Mouse (Mus musculus) MEL (cell line): ENCODE measurements at regions not wholly inside any gene's neighbourhood (a gene's known extent, or its start where the extent isn't known, plus 50 kb on each side); places are given as distances from the start of the nearest gene placed in this dataset.

Source experiments
- DNase-seq: peaks from one replicate; pipeline ENCODE4 v3.0.0; 2011; ENCODE audit warnings: low read depth, low spot score
- H3K27ac ChIP-seq: 2 replicates; pipeline ENCODE4 v1.5.1; 2012; ENCODE audit warnings: low read depth, mild to moderate bottlenecking, control low read depth, low read length, moderate library complexity; ENCODE audit not compliant: control insufficient read depth
- H3K27me3 ChIP-seq, 2 experiments: fragments of 150-350 bp in 1 of 2; sonication (generic) in 1 of 2; 2 replicates each; pipeline ENCODE4 v1.6.1; 2012; ENCODE audit warnings: low read length in 2 of 2, mild to moderate bottlenecking in 2 of 2, improper control_type of control experiment in 1 of 2, moderate library complexity in 1 of 2; ENCODE audit not compliant: insufficient read depth in 2 of 2, control insufficient read depth in 1 of 2
- H3K36me3 ChIP-seq, 2 experiments: 2 replicates each; pipeline ENCODE4 v1.6.1; 2012 to 2014; ENCODE audit warnings: low read length in 2 of 2, improper control_type of control experiment in 1 of 2, inconsistent platforms in 1 of 2, mild to moderate bottlenecking in 1 of 2; ENCODE audit not compliant: insufficient read depth in 2 of 2, control insufficient read depth in 1 of 2
- H3K4me1 ChIP-seq, 2 experiments: fragments of 150-350 bp in 1 of 2; sonication (generic) in 1 of 2; 2 replicates each; pipeline ENCODE4 v1.6.1; 2012; ENCODE audit warnings: low read length in 2 of 2, improper control_type of control experiment in 1 of 2, mild to moderate bottlenecking in 1 of 2; ENCODE audit not compliant: insufficient read depth in 2 of 2, control insufficient read depth in 1 of 2
- H3K4me3 ChIP-seq, 2 experiments: fragments of 150-350 bp in 1 of 2; sonication (generic) in 1 of 2; 2 replicates each; pipeline ENCODE4 v1.5.1; 2012; ENCODE audit warnings: low read depth in 2 of 2, low read length in 2 of 2, mild to moderate bottlenecking in 2 of 2, moderate library complexity in 2 of 2, control low read depth in 1 of 2, improper control_type of control experiment in 1 of 2; ENCODE audit not compliant: control insufficient read depth in 1 of 2, insufficient read depth in 1 of 2
- H3K79me2 ChIP-seq: 2 replicates; pipeline ENCODE4 v1.6.1; 2012; ENCODE audit warnings: mild to moderate bottlenecking, low read length, moderate library complexity; ENCODE audit not compliant: control insufficient read depth, poor library complexity, insufficient read depth
- H3K9ac ChIP-seq: 2 replicates; pipeline ENCODE4 v1.6.1; 2012; ENCODE audit warnings: low read depth, mild to moderate bottlenecking, control low read depth, low read length, moderate library complexity; ENCODE audit not compliant: control insufficient read depth, poor library complexity, severe bottlenecking
- H3K9me3 ChIP-seq: fragments of 150-350 bp; sonication (generic); replicated peaks from 2 replicates; pipeline ENCODE4 v1.6.1; 2012; ENCODE audit warnings: mild to moderate bottlenecking, low read length, improper control_type of control experiment, moderate library complexity; ENCODE audit not compliant: insufficient read depth
- CHD1 ChIP-seq: IDR thresholded peaks from 2 replicates; pipeline ENCODE4 v1.6.1; 2012; ENCODE audit warnings: low read depth, mild to moderate bottlenecking, inconsistent platforms, low read length, improper control_type of control experiment
- E2F4 ChIP-seq: IDR thresholded peaks from 2 replicates; pipeline ENCODE4 v1.6.1; 2011; ENCODE audit warnings: low read depth, low read length, improper control_type of control experiment, borderline replicate concordance
- ELF1 ChIP-seq: IDR thresholded peaks from 2 replicates; pipeline ENCODE4 v1.6.1; 2014; ENCODE audit warnings: low read depth, mild to moderate bottlenecking, inconsistent platforms, low read length, improper control_type of control experiment, moderate library complexity
- EP300 ChIP-seq, 2 experiments: IDR thresholded peaks; 2 replicates each; pipeline ENCODE4 v1.6.1; 2011; ENCODE audit warnings: improper control_type of control experiment in 2 of 2, low read length in 2 of 2, low read depth in 1 of 2, mild to moderate bottlenecking in 1 of 2
- ETS1 ChIP-seq: IDR thresholded peaks from 2 replicates; pipeline ENCODE4 v1.6.1; 2012; ENCODE audit warnings: low read depth, mild to moderate bottlenecking, inconsistent platforms, low read length, improper control_type of control experiment, moderate library complexity
- GABPA ChIP-seq: IDR thresholded peaks from 2 replicates; pipeline ENCODE4 v1.6.1; 2012; ENCODE audit warnings: low read depth, mild to moderate bottlenecking, inconsistent platforms, low read length, improper control_type of control experiment, moderate library complexity
- GATA1 ChIP-seq: IDR thresholded peaks from 2 replicates; pipeline ENCODE4 v1.6.1; 2011; ENCODE audit warnings: low read depth, low read length, improper control_type of control experiment
- HCFC1 ChIP-seq: IDR thresholded peaks from 2 replicates; pipeline ENCODE4 v1.6.1; 2012; ENCODE audit warnings: low read depth, mild to moderate bottlenecking, inconsistent platforms, low read length, improper control_type of control experiment, moderate library complexity
- KAT2A ChIP-seq: conservative IDR thresholded peaks from 2 replicates; pipeline ENCODE4 v1.6.1; 2012; ENCODE audit warnings: low read depth, low read length, improper control_type of control experiment, inconsistent platforms
- MAFK ChIP-seq: IDR thresholded peaks from 2 replicates; pipeline ENCODE4 v1.6.1; 2011; ENCODE audit warnings: low read depth, mild to moderate bottlenecking, low read length, improper control_type of control experiment, borderline replicate concordance
- MAX ChIP-seq: IDR thresholded peaks from 2 replicates; pipeline ENCODE4 v1.6.1; 2011; ENCODE audit warnings: low read length, improper control_type of control experiment
- MEF2A ChIP-seq: IDR thresholded peaks from 2 replicates; pipeline ENCODE4 v1.6.1; 2014; ENCODE audit warnings: low read depth, mild to moderate bottlenecking, inconsistent platforms, low read length, improper control_type of control experiment; ENCODE audit not compliant: poor library complexity, insufficient replicate concordance, severe bottlenecking; ENCODE audit errors: extremely low read depth
- MYB ChIP-seq: IDR thresholded peaks from 2 replicates; pipeline ENCODE4 v1.6.1; 2011; ENCODE audit warnings: mild to moderate bottlenecking, low read depth, low read length, improper control_type of control experiment
- POLR2A ChIP-seq, 2 experiments: IDR thresholded peaks; 2 replicates each; pipeline ENCODE4 v1.6.1; 2011 to 2012; ENCODE audit warnings: low read length in 2 of 2, mild to moderate bottlenecking in 2 of 2, control low read depth in 1 of 2, improper control_type of control experiment in 1 of 2, low read depth in 1 of 2, moderate library complexity in 1 of 2; ENCODE audit not compliant: control insufficient read depth in 1 of 2, insufficient read depth in 1 of 2, poor library complexity in 1 of 2
- POLR2AphosphoS5 ChIP-seq: IDR thresholded peaks from 2 replicates; pipeline ENCODE4 v1.6.1; 2012; ENCODE audit warnings: low read depth, borderline replicate concordance, mild to moderate bottlenecking, inconsistent platforms, low read length, moderate library complexity, mixed read lengths
- SIN3A ChIP-seq: IDR thresholded peaks from 2 replicates; pipeline ENCODE4 v1.6.1; 2012; ENCODE audit warnings: low read length, improper control_type of control experiment, inconsistent platforms
- SMC3 ChIP-seq: IDR thresholded peaks from 2 replicates; pipeline ENCODE4 v1.6.1; 2011; ENCODE audit warnings: low read depth, low read length, improper control_type of control experiment
- TAL1 ChIP-seq: IDR thresholded peaks from 2 replicates; pipeline ENCODE4 v1.6.1; 2012; ENCODE audit warnings: mild to moderate bottlenecking, inconsistent platforms, low read length, moderate library complexity, mixed read lengths
- TBP ChIP-seq: IDR thresholded peaks from 2 replicates; pipeline ENCODE4 v1.8.0; 2011; ENCODE audit warnings: low read depth, low read length, improper control_type of control experiment
- UBTF ChIP-seq: IDR thresholded peaks from 2 replicates; pipeline ENCODE4 v1.6.1; 2012; ENCODE audit warnings: low read depth, mild to moderate bottlenecking, inconsistent platforms, low read length, improper control_type of control experiment, moderate library complexity, borderline replicate concordance; ENCODE audit not compliant: insufficient read depth
- USF1 ChIP-seq: IDR thresholded peaks from 2 replicates; pipeline ENCODE4 v1.6.1; 2014; ENCODE audit warnings: low read depth, mild to moderate bottlenecking, inconsistent platforms, low read length, improper control_type of control experiment, moderate library complexity
- USF2 ChIP-seq, 2 experiments: IDR thresholded peaks; 2 replicates each; pipeline ENCODE4 v1.6.1; 2011 to 2012; ENCODE audit warnings: improper control_type of control experiment in 2 of 2, low read length in 2 of 2, borderline replicate concordance in 1 of 2, inconsistent platforms in 1 of 2, low read depth in 1 of 2, mild to moderate bottlenecking in 1 of 2; ENCODE audit not compliant: insufficient read depth in 1 of 2
- ZKSCAN1 ChIP-seq: IDR thresholded peaks from 2 replicates; pipeline ENCODE4 v1.6.1; 2012; ENCODE audit warnings: low read depth, mild to moderate bottlenecking, inconsistent platforms, low read length, improper control_type of control experiment, moderate library complexity
- ZMIZ1 ChIP-seq: IDR thresholded peaks from 2 replicates; pipeline ENCODE4 v1.6.1; 2012; ENCODE audit warnings: low read depth, mild to moderate bottlenecking, inconsistent platforms, low read length, improper control_type of control experiment, moderate library complexity

GRCm38 (mm10) chr12:25493233-25493632, 396.3 kb upstream of the Id2 start:
- DNase-seq = no peak
- Histone ChIP-seq H3K4me3 (no peak overlapping the region), H3K9ac (no peak overlapping the region), H3K27ac (no peak overlapping the region), H3K4me1 (no peaks in the 10 kb centered on the region), H3K36me3 (no peaks in the 10 kb centered on the region), H3K9me3 (no peaks in the 10 kb centered on the region), H3K79me2 (no peaks in the 10 kb centered on the region), H3K27me3 (no peaks in the 10 kb centered on the region)
- TF ChIP-seq GATA1 = no peak
- no peak for TF ChIP-seq KAT2A
- TF ChIP-seq E2F4 = no peak
- TF ChIP-seq HCFC1 = no peak
- no peak for TF ChIP-seq MYB
- TF ChIP-seq TAL1 = no peak
- no peak for TF ChIP-seq USF2 (IDR thresholded peaks at IDR 0.05; ENCODE audit: borderline replicate concordance in 1 of 2, insufficient read depth in 1 of 2, low read depth in 1 of 2, low read length in 2 of 2)
- TF ChIP-seq CHD1 = no peak
- TF ChIP-seq SIN3A = no peak
- no peak for TF ChIP-seq UBTF
- TF ChIP-seq TBP = no peak
- TF ChIP-seq POLR2AphosphoS5 = no peak
- TF ChIP-seq MEF2A = no peak
- TF ChIP-seq SMC3 = no peak
- TF ChIP-seq MAFK = no peak

GRCm38 (mm10) chr12:25492483-25493190, 395.7 kb upstream of the Id2 start:
- no peaks in the 10 kb centered on the region for H3K79me2 ChIP-seq
- no peak for DNase-seq
- no peak overlapping the region for H3K9ac ChIP-seq
- no peak for TF ChIP-seq ETS1
- TF ChIP-seq ELF1 = no peak
- no peak for TF ChIP-seq ZMIZ1
- TF ChIP-seq ZKSCAN1 = no peak
- no peak for TF ChIP-seq TAL1
- TF ChIP-seq POLR2AphosphoS5 = no peak
- no peak for TF ChIP-seq KAT2A
- no peak for TF ChIP-seq MEF2A
- no peak for TF ChIP-seq USF2 (IDR thresholded peaks at IDR 0.05; ENCODE audit: borderline replicate concordance in 1 of 2, insufficient read depth in 1 of 2, low read depth in 1 of 2, low read length in 2 of 2)
- no peak for TF ChIP-seq MAFK
- TF ChIP-seq USF1 = no peak
- no peak for TF ChIP-seq GABPA
- TF ChIP-seq MAX = no peak
- TF ChIP-seq EP300 (IDR thresholded peaks at IDR 0.05; ENCODE audit: low read depth in 1 of 2, low read length in 2 of 2) = no peak
- TF ChIP-seq UBTF = no peak
- TF ChIP-seq POLR2A (IDR thresholded peaks at IDR 0.05; ENCODE audit: control insufficient read depth in 1 of 2, insufficient read depth in 1 of 2, low read depth in 1 of 2, low read length in 2 of 2, poor library complexity in 1 of 2) = no peak
- no peak overlapping the region for H3K4me3 ChIP-seq
- no peak overlapping the region for H3K27ac ChIP-seq
- H3K27me3 ChIP-seq = no peaks in the 10 kb centered on the region
- H3K4me1 ChIP-seq = no peaks in the 10 kb centered on the region
- no peaks in the 10 kb centered on the region for H3K9me3 ChIP-seq
- H3K36me3 ChIP-seq = no peaks in the 10 kb centered on the region
